Mouse (Mus musculus) heart, postnatal 4 days (tissue): ENCODE results near the gene Ccdc70. TPM values are rescaled to one million over a fixed set of nuclear protein-coding genes. Genes with fewer than 3 reads are reported as not detected.

Source experiments
- total RNA-seq, 2 experiments: library from RNA; stranded (reverse); gene quantifications; 2 replicates each; pipeline ENCODE4 v1.2.3; 2021

The Ccdc70 gene
- total RNA-seq, 2 experiments from 2014 or later = not detected

Other genes starting within 250 kb of the Ccdc70 start
- not detected for gene Defa24, start 235.3 kb upstream of the Ccdc70 start, total RNA-seq
- not detected for gene Defb50, start 146.2 kb upstream of the Ccdc70 start, total RNA-seq
- not detected for gene Defb2, start 129.8 kb upstream of the Ccdc70 start, total RNA-seq
- gene Defb10, start 110.9 kb upstream of the Ccdc70 start, total RNA-seq = not detected
- gene Defb9, start 84.4 kb upstream of the Ccdc70 start, total RNA-seq = not detected
- gene Defb11, start 63.4 kb upstream of the Ccdc70 start, total RNA-seq = not detected
- not detected for gene Defb15, start 37.1 kb upstream of the Ccdc70 start, total RNA-seq
- not detected for gene Defb35, start 31.4 kb upstream of the Ccdc70 start, total RNA-seq
- gene Defb13, start 23.0 kb upstream of the Ccdc70 start, total RNA-seq = not detected
- not detected for gene Fam90a1a, start 11.1 kb upstream of the Ccdc70 start, total RNA-seq
- gene Atp7b, start 90.5 kb downstream of the Ccdc70 start, total RNA-seq = under 1 TPM; 0.38 to 0.55 TPM
- gene Alg11, start 90.9 kb downstream of the Ccdc70 start, total RNA-seq = 10 to 100 TPM; 11.4 to 14.5 TPM
- gene Nek5, start 155.3 kb downstream of the Ccdc70 start, total RNA-seq = not detected
- 1 to 10 TPM; 1.9 to 2.4 TPM for gene Nek3, start 196.7 kb downstream of the Ccdc70 start, total RNA-seq
- 10 to 100 TPM; 32.1 to 34.8 TPM for gene Ckap2, start 216.0 kb downstream of the Ccdc70 start, total RNA-seq
- gene Vps36, start 223.0 kb downstream of the Ccdc70 start, total RNA-seq = 10 to 100 TPM; 31.4 to 34.2 TPM